Mouse (Mus musculus): ENCODE results near the gene Fto. TPM values are rescaled to one million over a fixed set of nuclear protein-coding genes. Genes with fewer than 3 reads are reported as not detected.

The Fto gene
- total RNA-seq, 2 experiments from 2014 or later: 116 to 125 TPM

DNA sequence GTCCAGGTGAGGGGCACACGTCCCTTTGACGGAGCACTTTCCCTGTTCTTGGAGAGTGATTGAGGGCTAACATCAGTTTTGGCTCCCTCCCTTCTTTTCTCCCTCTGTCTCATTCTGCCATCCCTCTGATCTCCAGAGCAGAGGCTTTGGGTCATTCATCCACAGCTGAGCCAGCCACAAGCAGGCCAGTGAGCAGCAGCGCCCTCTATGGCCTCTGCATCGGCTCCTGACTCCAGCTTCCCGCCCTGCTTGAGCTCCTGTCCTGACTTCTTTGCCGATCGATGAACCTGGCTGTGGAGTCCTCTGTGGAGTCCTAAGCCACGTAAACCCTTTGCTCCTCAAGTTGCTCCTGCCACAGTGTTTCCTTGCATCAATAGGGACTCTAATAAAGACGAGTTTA lies 10.9 kb downstream of the Fto start:
- DNase-seq: no peak

DNA sequence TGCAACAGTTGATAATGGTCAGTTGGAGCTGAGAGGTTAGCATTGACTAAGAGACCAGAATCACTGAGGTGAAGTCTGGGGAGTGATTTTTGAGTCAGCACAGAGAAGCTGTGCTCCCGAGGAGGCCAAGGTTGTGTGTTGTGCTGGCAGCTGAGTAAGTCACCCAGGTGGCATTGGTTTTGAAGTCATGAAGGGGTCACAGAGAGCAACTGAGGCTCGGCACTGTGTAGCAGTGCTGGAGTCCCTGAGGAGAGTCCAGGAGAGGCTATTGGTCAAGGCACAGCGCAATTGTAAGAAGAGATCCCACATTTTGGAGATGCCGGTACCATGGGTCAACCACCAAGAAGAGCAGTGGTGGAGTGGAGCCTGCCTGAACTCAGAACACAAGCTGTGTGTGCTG lies 11.6 kb downstream of the Fto start:
- DNase-seq: no peak

DNA sequence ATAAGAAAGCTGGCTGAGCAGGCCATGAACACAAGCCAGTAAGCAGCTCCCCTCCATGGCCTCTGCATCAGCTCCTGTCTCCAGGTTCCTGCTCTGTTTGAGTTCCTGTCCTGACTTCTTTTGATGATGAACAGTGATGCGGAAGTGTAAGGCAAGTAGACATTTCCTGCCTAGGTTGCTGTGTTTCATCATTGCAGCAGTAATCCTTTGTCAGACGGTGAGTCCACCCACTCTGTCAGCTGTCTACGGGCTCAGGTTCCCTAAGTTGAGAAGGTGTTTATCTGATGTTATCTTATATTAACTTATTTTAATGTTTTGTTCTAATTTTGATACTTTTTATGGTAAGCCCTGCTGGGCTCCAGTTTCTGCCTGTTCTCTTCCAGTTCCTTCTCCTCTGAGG lies 12.7 kb downstream of the Fto start:
- DNase-seq: no peak

GRCm38 (mm10) chr8:91326946-91327345 lies 13.6 kb downstream of the Fto start:
- DNase-seq: no peak

- DNase-seq: no peak
Observed at GRCm38 (mm10) chr8:91327471-91328205, 14.3 kb downstream of the Fto start.

DNA sequence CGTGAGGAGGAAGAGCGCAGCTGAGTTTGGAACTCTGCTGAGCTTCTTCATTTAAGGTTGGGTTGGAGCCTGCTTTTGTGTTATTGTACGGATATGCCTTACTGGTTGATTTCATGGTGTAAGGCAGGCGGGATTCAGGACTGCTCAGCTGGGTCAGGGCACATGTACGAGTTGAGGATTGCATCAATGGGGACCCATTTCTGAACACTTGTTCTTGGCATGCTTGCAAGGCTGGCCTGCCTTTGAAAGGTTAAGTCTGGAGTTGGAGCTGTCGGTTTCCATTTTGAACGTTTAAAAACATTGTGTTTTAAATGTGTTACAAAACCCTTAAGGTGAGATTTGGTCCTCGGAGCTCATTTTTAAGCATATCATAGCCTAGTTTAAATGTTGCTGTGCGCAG lies 15.7 kb downstream of the Fto start:
- no peak for DNase-seq

- DNase-seq: no peak
Observed at GRCm38 (mm10) chr8:91329461-91329850, 16.1 kb downstream of the Fto start.

DNA sequence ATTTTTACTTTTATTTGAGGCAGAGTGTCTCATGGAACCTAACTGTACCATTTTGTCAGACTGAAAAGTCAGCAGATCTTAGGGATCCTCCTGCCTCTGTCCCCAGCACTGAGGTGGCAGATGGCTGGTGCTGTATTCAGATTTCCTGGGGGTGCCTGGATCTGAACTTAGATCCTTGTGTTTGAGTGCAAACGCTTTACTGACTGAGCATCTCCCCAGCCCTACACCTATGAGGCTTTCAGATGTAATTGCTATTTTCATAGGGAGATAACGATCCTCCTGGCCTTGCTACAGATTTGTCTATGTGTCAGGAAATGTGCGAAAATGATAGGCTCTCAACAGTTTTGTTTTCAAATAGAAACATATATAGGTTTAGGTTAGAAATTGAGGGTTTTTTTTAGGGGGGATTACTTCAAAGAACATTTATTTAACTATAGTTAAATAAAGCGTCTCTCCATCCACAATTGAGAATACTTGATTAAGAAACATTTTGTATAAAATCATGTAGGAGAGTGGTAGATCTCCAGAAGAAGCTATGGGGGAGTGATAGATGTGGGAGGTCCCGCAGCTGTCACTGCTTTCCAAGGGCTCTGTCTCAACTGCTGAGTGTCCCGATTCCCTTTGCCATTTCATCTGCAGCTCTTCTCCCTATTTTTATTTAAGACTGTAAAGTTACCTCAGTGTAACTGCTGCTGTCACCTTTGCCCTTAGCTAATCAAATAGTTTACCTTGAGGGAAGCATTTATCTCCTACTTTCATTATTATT lies 25.2 kb downstream of the Fto start:
- no peak for DNase-seq

- no peak for DNase-seq
Observed at GRCm38 (mm10) chr8:91339651-91340050, 26.3 kb downstream of the Fto start.

DNA sequence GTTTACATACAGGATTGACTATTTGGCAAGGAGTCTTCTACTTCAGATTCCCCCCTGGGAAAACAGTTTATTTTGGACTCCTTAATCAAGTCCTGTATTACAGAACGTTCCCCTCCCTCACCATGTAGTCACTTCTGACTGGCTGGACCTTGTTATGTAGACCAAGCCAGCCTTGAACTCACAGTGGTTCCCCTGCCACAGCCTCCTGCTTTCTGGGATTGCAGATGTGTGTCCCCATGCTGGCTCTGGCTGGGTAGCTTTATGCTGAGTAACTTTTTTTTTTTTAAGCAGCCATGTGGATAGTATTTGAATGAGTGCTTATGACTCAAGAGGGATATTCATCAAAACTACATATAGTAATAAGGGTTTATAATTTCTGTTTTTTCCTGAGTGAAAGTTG lies 27.4 kb downstream of the Fto start:
- no peak for DNase-seq

DNA sequence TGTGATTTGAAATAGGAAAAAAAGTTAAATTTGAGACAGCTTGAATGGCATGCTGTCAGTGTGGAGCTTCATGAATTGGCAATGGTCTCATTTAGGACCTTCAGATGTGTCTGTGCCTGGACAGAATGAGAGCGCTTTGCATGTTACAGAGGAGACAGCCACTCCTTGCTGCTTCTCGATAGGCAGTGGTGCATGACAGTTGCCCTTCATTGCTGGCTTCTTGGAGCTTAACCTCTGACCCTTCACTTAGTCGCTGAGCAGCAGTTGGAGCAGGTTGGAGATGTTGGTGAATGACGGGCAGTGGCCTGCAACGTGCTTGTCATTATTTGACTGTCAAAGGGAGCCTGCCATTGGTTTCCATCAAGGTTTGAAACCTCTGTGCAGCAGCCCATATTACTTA lies 28.9 kb downstream of the Fto start:
- DNase-seq: no peak

GRCm38 (mm10) chr8:91342798-91343197 lies 29.5 kb downstream of the Fto start:
- no peak for DNase-seq

DNA sequence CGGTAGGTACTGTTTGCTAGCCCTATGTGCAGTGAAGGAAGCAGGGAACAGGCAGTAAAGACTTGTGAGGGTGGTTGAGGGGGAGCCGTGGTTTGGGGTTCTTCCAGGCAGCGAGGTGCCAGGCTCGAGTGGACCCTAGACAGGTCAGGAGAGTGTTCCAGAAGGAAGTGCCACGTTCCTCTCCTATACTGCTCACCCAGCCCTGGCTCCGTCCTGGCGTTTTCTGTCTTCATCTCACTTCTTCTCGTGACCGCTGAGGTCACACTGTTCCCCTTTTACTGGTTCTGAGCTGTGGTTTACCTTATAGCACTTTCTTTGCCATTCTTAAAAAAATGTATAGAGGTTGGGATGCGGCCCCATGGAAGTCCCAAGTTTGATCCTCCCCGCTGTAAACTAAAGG lies 31.3 kb downstream of the Fto start:
- DNase-seq: no peak

DNA sequence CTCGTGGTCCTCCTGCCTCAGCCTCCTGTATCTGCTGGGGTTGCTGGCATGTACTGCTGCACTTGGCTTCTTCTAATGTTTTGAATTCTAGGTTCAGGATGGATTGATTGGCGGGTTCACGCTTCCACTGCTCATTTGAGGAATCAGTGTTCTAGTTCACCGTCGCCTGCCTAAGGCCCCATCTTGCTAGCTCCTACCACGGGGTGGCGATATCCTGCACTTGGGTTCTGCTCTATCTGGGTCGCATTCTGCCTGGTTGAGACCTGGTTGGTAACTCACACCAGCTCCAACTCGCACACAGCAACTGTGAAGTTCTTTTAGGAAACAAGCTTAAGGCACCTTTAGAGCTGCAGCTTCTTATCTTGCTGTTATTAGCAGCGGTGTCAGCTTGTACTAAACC lies 33.8 kb downstream of the Fto start:
- DNase-seq: no peak

DNA sequence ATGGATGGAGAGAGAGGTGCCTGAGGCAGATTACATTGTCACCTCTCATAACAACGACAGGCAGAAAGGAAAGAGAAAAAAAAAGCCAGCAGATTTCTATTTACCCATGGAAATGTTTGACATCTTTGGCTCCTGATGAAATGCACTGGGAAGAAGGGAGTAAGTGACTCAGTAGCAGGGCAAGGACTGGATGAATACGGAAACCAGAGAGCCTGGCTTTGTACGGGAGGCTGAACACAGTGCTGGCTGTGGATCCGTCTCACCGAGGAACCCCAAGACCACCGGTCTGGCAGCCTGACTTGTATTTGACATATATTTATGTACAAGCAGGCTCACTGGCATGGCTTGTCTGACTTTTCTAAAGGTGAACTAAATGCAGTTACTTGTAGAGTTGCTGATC lies 34.3 kb downstream of the Fto start:
- no peak for DNase-seq

DNA sequence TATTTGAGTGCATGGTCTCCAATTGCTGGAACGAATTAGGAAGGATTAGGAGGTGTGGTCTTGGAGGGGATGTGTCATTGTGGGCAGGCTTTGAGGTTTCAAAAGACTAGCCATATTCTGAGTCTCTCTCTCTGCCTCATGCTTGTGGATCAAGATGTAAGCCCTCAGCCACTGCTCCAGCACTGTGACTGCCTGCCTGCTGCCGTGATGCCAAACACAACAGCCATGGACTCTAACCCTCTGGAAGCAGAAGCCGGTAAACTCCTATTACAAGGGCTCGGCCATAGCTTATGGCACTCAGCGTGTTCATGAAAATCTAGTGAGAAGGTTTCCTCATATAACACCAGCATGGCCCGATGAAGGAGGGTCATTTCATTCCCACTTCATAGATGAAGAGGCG lies 36.5 kb downstream of the Fto start:
- no peak for DNase-seq

DNA sequence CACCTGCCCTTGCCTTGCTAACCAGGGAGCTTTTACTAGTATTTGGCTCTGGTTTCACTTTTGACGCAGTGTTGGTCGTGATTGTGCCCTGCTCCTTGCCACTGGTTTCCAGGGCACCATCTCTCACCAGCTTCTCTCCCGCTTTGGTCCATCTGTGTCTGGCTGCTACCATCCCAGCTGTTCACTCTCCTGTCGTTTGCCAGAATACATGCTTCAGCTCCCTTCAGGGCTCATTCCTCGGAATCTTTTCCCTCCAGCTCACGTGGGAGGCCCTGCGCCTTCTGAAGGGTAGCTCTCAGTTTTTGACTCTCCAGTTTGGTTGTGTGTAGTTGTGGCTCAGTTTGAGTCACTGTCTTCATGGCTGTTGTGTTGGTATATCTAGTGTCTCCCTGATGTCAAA lies 37.3 kb downstream of the Fto start:
- DNase-seq: no peak

DNA sequence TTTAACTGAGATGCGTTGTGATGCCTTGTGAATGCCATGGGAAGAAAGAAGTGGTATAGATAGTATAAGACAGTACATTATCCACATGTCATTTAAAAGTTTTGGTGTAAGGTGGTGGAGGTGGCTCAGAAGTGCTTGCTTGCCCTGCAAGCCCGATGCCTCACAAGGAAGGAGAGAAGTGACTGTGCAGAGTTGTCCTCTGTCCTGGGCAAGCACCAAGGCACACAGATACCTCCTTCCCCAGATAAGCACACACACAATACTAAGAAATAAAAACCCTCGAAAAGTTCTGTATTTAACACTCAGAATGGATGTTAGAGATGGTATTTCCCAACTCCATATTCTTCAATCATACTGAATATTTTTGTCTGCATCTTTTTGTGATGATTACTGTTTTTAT lies 39.3 kb downstream of the Fto start:
- no peak for DNase-seq

DNA sequence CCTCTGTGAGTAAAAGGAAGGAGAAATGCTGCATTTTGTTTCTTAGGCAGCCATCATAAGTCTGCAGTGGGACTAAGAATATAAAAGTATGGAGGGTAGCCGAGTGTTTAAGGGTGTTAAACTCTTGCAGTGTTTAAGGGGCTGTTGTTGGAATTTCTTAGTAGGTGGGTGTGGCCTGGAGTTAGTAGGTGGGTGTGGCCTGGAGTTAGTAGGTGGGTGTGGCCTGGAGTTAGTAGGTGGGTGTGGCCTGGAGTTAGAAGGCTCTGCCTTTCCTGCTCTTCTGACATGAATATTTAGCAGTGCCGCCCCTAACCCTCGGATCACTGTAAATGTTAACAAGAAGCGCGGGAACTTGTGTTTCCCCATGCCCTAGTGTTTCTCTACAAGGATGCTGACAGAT lies 39.7 kb downstream of the Fto start:
- no peak for DNase-seq

DNA sequence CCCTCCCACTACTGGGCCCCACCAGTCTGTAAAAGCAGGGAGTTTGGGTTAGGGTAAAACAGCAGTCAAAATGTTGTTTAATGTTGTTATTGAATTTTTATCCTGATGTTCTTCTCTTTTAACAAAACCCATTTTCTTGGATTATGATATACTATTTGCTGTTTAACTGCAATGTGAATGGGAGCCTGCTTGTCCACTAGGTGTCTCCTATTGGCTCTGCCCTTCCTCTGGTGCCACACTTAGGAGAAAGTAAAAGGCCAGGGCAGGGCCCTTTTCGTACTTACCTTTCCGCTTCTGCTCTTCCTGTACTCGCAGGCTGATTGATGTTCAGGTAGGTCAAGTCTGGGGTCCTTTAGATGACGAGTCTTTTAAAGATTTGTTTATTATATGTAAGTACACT lies 40.6 kb downstream of the Fto start:
- no peak for DNase-seq

DNA sequence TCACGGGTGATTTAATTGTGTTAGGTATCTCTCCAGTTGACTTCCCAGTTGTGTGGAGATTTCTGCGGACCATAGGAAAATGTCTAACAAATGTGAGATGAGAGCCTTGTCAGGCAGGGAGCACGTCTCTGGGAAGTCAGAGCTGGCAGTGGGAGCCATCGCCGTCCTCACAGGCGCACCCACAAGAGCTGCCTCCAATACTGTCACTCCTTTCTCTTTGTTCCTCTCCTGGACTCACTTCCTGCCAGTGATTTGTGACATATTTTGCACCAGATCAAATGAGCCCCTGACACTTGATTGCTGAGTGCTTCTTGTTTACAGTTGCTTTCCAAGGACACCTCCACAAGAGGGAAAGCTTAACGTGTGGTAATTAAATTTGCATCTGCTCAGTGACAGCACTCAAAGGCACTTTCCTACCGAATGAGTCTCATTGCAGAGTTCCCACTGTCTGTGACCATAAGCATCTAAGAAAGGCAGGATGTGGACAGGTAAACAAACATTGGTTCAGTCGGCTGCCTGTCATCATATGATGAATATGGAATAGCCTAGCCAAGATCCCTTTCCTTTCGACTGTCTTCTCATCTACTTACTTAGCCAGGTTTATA lies 42.1 kb downstream of the Fto start:
- no peak for DNase-seq

DNA sequence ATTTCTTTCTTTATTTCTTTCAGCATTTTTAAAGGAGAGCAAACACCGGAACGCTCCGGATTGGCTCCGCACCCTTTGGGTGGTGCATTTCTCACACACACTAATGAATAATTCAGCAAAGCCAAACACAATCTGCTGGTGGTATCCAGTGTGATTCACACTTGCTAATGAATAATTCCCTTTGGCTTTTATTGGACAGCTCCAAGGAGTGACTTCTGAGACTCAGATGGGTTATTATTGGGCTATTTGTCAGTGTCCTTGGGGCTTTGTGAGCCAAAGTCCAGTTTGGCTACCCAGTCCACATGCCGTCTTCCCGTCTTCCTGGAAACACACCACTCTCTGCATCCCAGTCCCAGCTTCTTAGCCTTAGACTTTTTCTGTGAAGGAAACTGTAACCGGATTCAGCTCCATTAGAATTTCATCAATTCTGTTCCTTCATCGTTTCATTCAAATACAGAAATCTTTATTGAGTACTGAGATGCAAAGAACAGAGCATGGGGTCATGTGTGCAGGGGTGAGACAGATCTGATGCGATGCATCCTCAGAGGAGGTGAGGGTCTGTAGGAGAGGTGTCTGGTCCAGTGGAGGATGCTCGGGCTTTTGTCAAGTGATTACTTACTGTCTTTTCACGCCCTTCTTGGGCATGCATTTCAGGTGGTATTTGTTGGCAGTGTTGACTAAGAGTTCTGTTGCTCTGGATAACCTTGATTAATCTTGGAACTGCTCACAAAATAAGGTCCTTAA lies 42.8 kb downstream of the Fto start:
- DNase-seq: no peak

DNA sequence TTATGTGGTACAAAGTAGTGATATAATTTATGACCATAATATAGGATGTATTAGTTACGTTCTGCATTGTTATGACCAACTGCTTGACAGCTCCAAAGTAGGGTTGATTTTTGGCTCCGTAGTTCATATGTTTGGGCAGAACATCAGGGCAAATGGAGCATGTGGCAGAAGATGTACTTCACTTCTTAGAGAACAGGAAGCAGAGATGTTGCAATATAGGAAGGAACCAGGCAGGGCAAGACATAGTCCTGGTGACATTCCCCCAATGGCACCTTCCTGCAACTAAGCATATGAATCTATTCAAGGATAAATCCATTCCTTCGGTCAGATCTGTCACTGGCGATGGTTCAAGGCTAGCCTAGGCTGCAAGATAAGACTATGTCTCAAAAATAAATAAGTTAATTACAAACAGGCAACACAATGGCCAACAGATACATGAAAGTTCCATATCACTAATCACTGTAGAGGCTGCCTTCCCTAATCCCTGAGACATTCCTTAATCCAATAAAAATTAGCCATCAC lies 44.2 kb downstream of the Fto start:
- no peak for DNase-seq

Measured in gastrocnemius, postnatal 10 days (tissue).